Mouse (Mus musculus) MEL (cell line): ENCODE measurements at regions not wholly inside any gene's neighbourhood (a gene's known extent, or its start where the extent isn't known, plus 50 kb on each side); places are given as distances from the start of the nearest gene placed in this dataset.

Source experiments
- DNase-seq: peaks from one replicate; pipeline ENCODE4 v3.0.0; 2011; ENCODE audit warnings: low read depth, low spot score
- H3K27ac ChIP-seq: 2 replicates; pipeline ENCODE4 v1.5.1; 2012; ENCODE audit warnings: low read depth, mild to moderate bottlenecking, control low read depth, low read length, moderate library complexity; ENCODE audit not compliant: control insufficient read depth
- H3K27me3 ChIP-seq, 2 experiments: fragments of 150-350 bp in 1 of 2; sonication (generic) in 1 of 2; 2 replicates each; pipeline ENCODE4 v1.6.1; 2012; ENCODE audit warnings: low read length in 2 of 2, mild to moderate bottlenecking in 2 of 2, improper control_type of control experiment in 1 of 2, moderate library complexity in 1 of 2; ENCODE audit not compliant: insufficient read depth in 2 of 2, control insufficient read depth in 1 of 2
- H3K36me3 ChIP-seq, 2 experiments: 2 replicates each; pipeline ENCODE4 v1.6.1; 2012 to 2014; ENCODE audit warnings: low read length in 2 of 2, improper control_type of control experiment in 1 of 2, inconsistent platforms in 1 of 2, mild to moderate bottlenecking in 1 of 2; ENCODE audit not compliant: insufficient read depth in 2 of 2, control insufficient read depth in 1 of 2
- H3K4me1 ChIP-seq, 2 experiments: fragments of 150-350 bp in 1 of 2; sonication (generic) in 1 of 2; 2 replicates each; pipeline ENCODE4 v1.6.1; 2012; ENCODE audit warnings: low read length in 2 of 2, improper control_type of control experiment in 1 of 2, mild to moderate bottlenecking in 1 of 2; ENCODE audit not compliant: insufficient read depth in 2 of 2, control insufficient read depth in 1 of 2
- H3K4me3 ChIP-seq, 2 experiments: fragments of 150-350 bp in 1 of 2; sonication (generic) in 1 of 2; 2 replicates each; pipeline ENCODE4 v1.5.1; 2012; ENCODE audit warnings: low read depth in 2 of 2, low read length in 2 of 2, mild to moderate bottlenecking in 2 of 2, moderate library complexity in 2 of 2, control low read depth in 1 of 2, improper control_type of control experiment in 1 of 2; ENCODE audit not compliant: control insufficient read depth in 1 of 2, insufficient read depth in 1 of 2
- H3K79me2 ChIP-seq: 2 replicates; pipeline ENCODE4 v1.6.1; 2012; ENCODE audit warnings: mild to moderate bottlenecking, low read length, moderate library complexity; ENCODE audit not compliant: control insufficient read depth, poor library complexity, insufficient read depth
- H3K9ac ChIP-seq: 2 replicates; pipeline ENCODE4 v1.6.1; 2012; ENCODE audit warnings: low read depth, mild to moderate bottlenecking, control low read depth, low read length, moderate library complexity; ENCODE audit not compliant: control insufficient read depth, poor library complexity, severe bottlenecking
- H3K9me3 ChIP-seq: fragments of 150-350 bp; sonication (generic); replicated peaks from 2 replicates; pipeline ENCODE4 v1.6.1; 2012; ENCODE audit warnings: mild to moderate bottlenecking, low read length, improper control_type of control experiment, moderate library complexity; ENCODE audit not compliant: insufficient read depth
- BHLHE40 ChIP-seq: IDR thresholded peaks from 2 replicates; pipeline ENCODE4 v1.6.1; 2012; ENCODE audit warnings: low read depth, mild to moderate bottlenecking, inconsistent platforms, low read length, improper control_type of control experiment, borderline replicate concordance
- EP300 ChIP-seq, 2 experiments: IDR thresholded peaks; 2 replicates each; pipeline ENCODE4 v1.6.1; 2011; ENCODE audit warnings: improper control_type of control experiment in 2 of 2, low read length in 2 of 2, low read depth in 1 of 2, mild to moderate bottlenecking in 1 of 2
- JUND ChIP-seq: IDR thresholded peaks from 2 replicates; pipeline ENCODE4 v1.6.1; 2011; ENCODE audit warnings: low read depth, mild to moderate bottlenecking, improper control_type of control experiment, low read length
- MAZ ChIP-seq: IDR thresholded peaks from 2 replicates; pipeline ENCODE4 v1.6.1; 2012; ENCODE audit warnings: low read depth, mild to moderate bottlenecking, inconsistent platforms, low read length, improper control_type of control experiment
- MEF2A ChIP-seq: IDR thresholded peaks from 2 replicates; pipeline ENCODE4 v1.6.1; 2014; ENCODE audit warnings: low read depth, mild to moderate bottlenecking, inconsistent platforms, low read length, improper control_type of control experiment; ENCODE audit not compliant: poor library complexity, insufficient replicate concordance, severe bottlenecking; ENCODE audit errors: extremely low read depth
- MXI1 ChIP-seq: IDR thresholded peaks from 2 replicates; pipeline ENCODE4 v1.6.1; 2011; ENCODE audit warnings: mild to moderate bottlenecking, low read depth, low read length, improper control_type of control experiment
- NRF1 ChIP-seq: IDR thresholded peaks from 2 replicates; pipeline ENCODE4 v1.6.1; 2014; ENCODE audit warnings: low read depth, mild to moderate bottlenecking, inconsistent platforms, low read length, improper control_type of control experiment, moderate library complexity; ENCODE audit not compliant: poor library complexity, insufficient read depth, severe bottlenecking
- POLR2A ChIP-seq, 2 experiments: IDR thresholded peaks; 2 replicates each; pipeline ENCODE4 v1.6.1; 2011 to 2012; ENCODE audit warnings: low read length in 2 of 2, mild to moderate bottlenecking in 2 of 2, control low read depth in 1 of 2, improper control_type of control experiment in 1 of 2, low read depth in 1 of 2, moderate library complexity in 1 of 2; ENCODE audit not compliant: control insufficient read depth in 1 of 2, insufficient read depth in 1 of 2, poor library complexity in 1 of 2
- POLR2AphosphoS2 ChIP-seq: IDR thresholded peaks from 2 replicates; pipeline ENCODE4 v1.6.1; 2011; ENCODE audit warnings: low read length, improper control_type of control experiment
- RAD21 ChIP-seq: IDR thresholded peaks from 2 replicates; pipeline ENCODE4 v1.6.1; 2011; ENCODE audit warnings: mild to moderate bottlenecking, low read depth, low read length, improper control_type of control experiment
- RCOR1 ChIP-seq: IDR thresholded peaks from 2 replicates; pipeline ENCODE4 v1.6.1; 2012; ENCODE audit warnings: low read depth, mild to moderate bottlenecking, inconsistent platforms, low read length, improper control_type of control experiment
- SIN3A ChIP-seq: IDR thresholded peaks from 2 replicates; pipeline ENCODE4 v1.6.1; 2012; ENCODE audit warnings: low read length, improper control_type of control experiment, inconsistent platforms
- TAL1 ChIP-seq: IDR thresholded peaks from 2 replicates; pipeline ENCODE4 v1.6.1; 2012; ENCODE audit warnings: mild to moderate bottlenecking, inconsistent platforms, low read length, moderate library complexity, mixed read lengths
- ZNF384 ChIP-seq: IDR thresholded peaks from 2 replicates; pipeline ENCODE4 v1.6.1; 2012; ENCODE audit warnings: low read depth, mild to moderate bottlenecking, inconsistent platforms, low read length, improper control_type of control experiment

GRCm38 (mm10) chr8:56706941-56707706, 156.2 kb downstream of the Fbxo8 start:
- TF ChIP-seq POLR2A (IDR thresholded peaks at IDR 0.05; ENCODE audit: control insufficient read depth in 1 of 2, insufficient read depth in 1 of 2, low read depth in 1 of 2, low read length in 2 of 2, poor library complexity in 1 of 2) = no peak
- TF ChIP-seq EP300 (IDR thresholded peaks at IDR 0.05; ENCODE audit: low read depth in 1 of 2, low read length in 2 of 2) = no peak
- no peak for TF ChIP-seq MXI1
- TF ChIP-seq JUND = no peak
- TF ChIP-seq RAD21 = no peak
- no peak for TF ChIP-seq ZNF384
- TF ChIP-seq TAL1 = no peak
- TF ChIP-seq NRF1 = no peak
- TF ChIP-seq MAZ = no peak
- Histone ChIP-seq H3K4me3 (no peak overlapping the region), H3K27ac (no peak overlapping the region), H3K4me1 (no peaks in the 10 kb centered on the region), H3K36me3 (no peaks in the 10 kb centered on the region), H3K9me3 (no peaks in the 10 kb centered on the region), H3K9ac (no peak overlapping the region), H3K27me3 (no peaks in the 10 kb centered on the region), H3K79me2 (no peaks in the 10 kb centered on the region)
- no peak for DNase-seq

- Histone ChIP-seq H3K27ac (no peak overlapping the region), H3K79me2 (no peaks in the 10 kb centered on the region), H3K9ac (no peak overlapping the region), H3K36me3 (no peaks in the 10 kb centered on the region), H3K4me3 (no peak overlapping the region), H3K4me1 (no peaks in the 10 kb centered on the region), H3K9me3 (no peaks in the 10 kb centered on the region), H3K27me3 (no peaks in the 10 kb centered on the region)
- DNase-seq = no peak
- no peak for TF ChIP-seq RCOR1
- no peak for TF ChIP-seq MEF2A
- no peak for TF ChIP-seq POLR2AphosphoS2
- no peak for TF ChIP-seq BHLHE40
- TF ChIP-seq RAD21 = no peak
- TF ChIP-seq SIN3A = no peak
Measured at GRCm38 (mm10) chr8:56720001-56720400, 169.1 kb downstream of the Fbxo8 start.
